Mouse (Mus musculus) bone marrow macrophage, adult 2 months (primary cell): ENCODE results near the gene Cracr2b.

Experiments used
- CTCF ChIP-seq: IDR thresholded peaks from 2 replicates; pipeline ENCODE4 v1.5.1; 2012; ENCODE audit warnings: low read depth, mild to moderate bottlenecking, low read length, moderate library complexity
- POLR2A ChIP-seq: IDR thresholded peaks from 2 replicates; pipeline ENCODE4 v1.6.1; 2012; ENCODE audit warnings: mild to moderate bottlenecking, low read depth, low read length, borderline replicate concordance

DNA sequence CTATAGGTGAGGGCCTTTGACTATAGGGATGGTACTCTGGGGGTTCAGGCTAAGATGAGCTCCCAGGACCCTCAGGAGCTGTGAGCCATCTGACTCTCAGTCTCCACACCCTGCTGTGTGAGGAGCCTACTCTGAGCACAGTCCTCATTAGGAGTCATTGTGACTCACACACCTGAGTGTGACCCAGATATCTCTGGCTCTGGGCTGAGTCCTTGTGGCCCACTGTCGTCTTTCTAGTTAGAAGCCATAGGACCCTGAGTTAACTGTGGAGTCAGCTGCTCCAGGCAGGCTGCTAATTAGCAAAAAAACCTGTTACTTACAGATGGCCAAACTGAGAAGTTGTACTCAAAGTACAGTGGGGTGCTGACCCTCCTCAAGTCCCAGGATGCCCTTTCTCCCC is 32.8 kb downstream of the Cracr2b start:
- TF ChIP-seq POLR2A = no peak
- TF ChIP-seq CTCF = no peak
